Comparison of ENCODE assay signal across 14 mouse cellular contexts in the genomic region with DNA sequence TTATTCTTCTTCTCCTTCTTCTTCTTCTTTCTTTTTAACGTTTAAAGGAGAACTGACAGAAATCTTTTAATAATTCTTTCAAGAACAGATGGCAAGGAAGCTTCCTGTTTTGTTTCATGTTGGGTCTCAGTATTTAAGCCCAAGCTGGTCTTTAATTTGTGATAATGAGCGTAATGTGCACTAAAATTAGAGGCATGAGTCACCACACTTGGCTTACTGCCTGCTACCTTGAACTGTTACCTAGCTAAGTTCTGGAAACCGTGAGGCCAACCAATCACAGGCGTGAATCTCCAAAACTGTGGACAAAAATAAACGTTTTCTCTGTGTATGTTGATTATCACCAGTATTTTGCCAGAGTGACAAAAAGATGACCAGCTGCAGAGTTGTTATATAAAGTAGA. TPM values are rescaled to one million over a fixed set of nuclear protein-coding genes. Genes with fewer than 3 reads are reported as not detected.
DNase-seq lines count a peak whose midpoint lies in the region; ATAC-seq lines count a peak whose summit lies in the region.
"Had no signal": no experiment of that assay in that cellular context is flagged by ENCODE, and none has a peak within 500 bp of the region (broad histone marks: within the 10 kb centered on the region; RNA-seq: fewer than 3 reads in every experiment).

No protein-coding gene starts in this region.

- no peaks in the 10 kb centered on the region for H3K9me3 ChIP-seq in heart, embryonic 14.5 days (ENCODE audit: control insufficient read depth, low read length)
- no peaks in the 10 kb centered on the region for H3K9me3 ChIP-seq in hindbrain, embryonic 16.5 days (ENCODE audit: control insufficient read depth, low read length)
- no peaks in the 10 kb centered on the region for H3K9me3 ChIP-seq in kidney, embryonic 16.5 days (ENCODE audit: low read length)
- H3K9me3 ChIP-seq in midbrain, embryonic 11.5 days (ENCODE audit: control insufficient read depth, low read length), result no peaks in the 10 kb centered on the region
- H3K9me3 ChIP-seq: embryonic facial prominence, embryonic 13.5 days; lung, embryonic 15.5 days had no signal

- ATAC-seq in heart, embryonic 14.5 days (ENCODE audit: insufficient number of reproducible peaks, insufficient read depth, low FRiP score, low read depth), result no peak
- ATAC-seq in hindbrain, embryonic 16.5 days, result no peak
- ATAC-seq in kidney, embryonic 16.5 days (ENCODE audit: low FRiP score, low TSS enrichment), result no peak
- ATAC-seq in midbrain, embryonic 11.5 days (ENCODE audit: low FRiP score), result no peak

- H3K4me1 ChIP-seq in heart, embryonic 14.5 days (ENCODE audit: control insufficient read depth in 2 of 2, insufficient read depth in 2 of 2, low read length in 2 of 2), result peaks cover 0 to 3% of the 10 kb centered on the region in 2 experiments; a peak in 1 of 4 replicates
- no peaks in the 10 kb centered on the region for H3K4me1 ChIP-seq in hindbrain, embryonic 16.5 days (ENCODE audit: control insufficient read depth, insufficient read depth, low read depth, low read length)
- peaks cover 9% of the 10 kb centered on the region; the same call in 1 of the 2 replicates for H3K4me1 ChIP-seq in kidney, embryonic 16.5 days (ENCODE audit: insufficient read depth, low read length)
- no peaks in the 10 kb centered on the region for H3K4me1 ChIP-seq in midbrain, embryonic 11.5 days (ENCODE audit: control insufficient read depth, insufficient read depth, low read length)
- H3K4me1 ChIP-seq: embryonic facial prominence, embryonic 13.5 days; lung, embryonic 15.5 days had no signal

- H3K27me3 ChIP-seq in heart, embryonic 14.5 days (ENCODE audit: control insufficient read depth, insufficient read depth, low read length), result no peaks in the 10 kb centered on the region
- no peaks in the 10 kb centered on the region for H3K27me3 ChIP-seq in hindbrain, embryonic 16.5 days (replicated peaks; ENCODE audit: control insufficient read depth, insufficient read depth, low read length)
- no peaks in the 10 kb centered on the region for H3K27me3 ChIP-seq in kidney, embryonic 16.5 days (ENCODE audit: insufficient read depth, low read length)
- H3K27me3 ChIP-seq in midbrain, embryonic 11.5 days (ENCODE audit: control insufficient read depth, insufficient read depth, low read length), result no peaks in the 10 kb centered on the region
- H3K27me3 ChIP-seq: embryonic facial prominence, embryonic 13.5 days; lung, embryonic 15.5 days had no signal

- 32% methylated on average over 5 of the region's 5 CpGs for WGBS in heart, embryonic 14.5 days
- WGBS in hindbrain, embryonic 16.5 days, result 76% methylated on average over 5 of the region's 5 CpGs
- 72% methylated on average over 5 of the region's 5 CpGs for WGBS in kidney, embryonic 16.5 days
- 72% methylated on average over 5 of the region's 5 CpGs for WGBS in midbrain, embryonic 11.5 days

- H3K4me2 ChIP-seq in heart, embryonic 14.5 days (ENCODE audit: low read length), result peak overlapping the region; percentile 27; the same call in 1 of the 2 replicates
- H3K4me2 ChIP-seq in hindbrain, embryonic 16.5 days (ENCODE audit: low read length), result no peak overlapping the region
- no peak overlapping the region for H3K4me2 ChIP-seq in kidney, embryonic 16.5 days (replicated peaks; ENCODE audit: low read depth, low read length)
- no peak overlapping the region for H3K4me2 ChIP-seq in midbrain, embryonic 11.5 days
- H3K4me2 ChIP-seq: embryonic facial prominence, embryonic 13.5 days; lung, embryonic 15.5 days had no signal

- peaks cover 27% of the 10 kb centered on the region for H3K36me3 ChIP-seq in heart, embryonic 14.5 days (ENCODE audit: control insufficient read depth, insufficient read depth, low read length)
- H3K36me3 ChIP-seq in hindbrain, embryonic 16.5 days (ENCODE audit: control insufficient read depth, insufficient read depth, low read length), result no peaks in the 10 kb centered on the region
- H3K36me3 ChIP-seq in kidney, embryonic 16.5 days (ENCODE audit: insufficient read depth, low read length), result 0 out of 2 replicates have a peak, but pooled peaks cover 2% of the 10 kb centered on the region
- no peaks in the 10 kb centered on the region for H3K36me3 ChIP-seq in midbrain, embryonic 11.5 days (ENCODE audit: control insufficient read depth, insufficient read depth, low read length)
- H3K36me3 ChIP-seq: embryonic facial prominence, embryonic 13.5 days; lung, embryonic 15.5 days had no signal

- peak; percentile 71 for DNase-seq in heart, adult 8-10 months (ENCODE audit: low spot score)
- DNase-seq in heart, postnatal 25 days (ENCODE audit: low spot score), result no peak
- peak; percentile 62 for DNase-seq in MN1 (ENCODE audit: low spot score)
- peak; percentile 89 for DNase-seq in brain, adult 2 months (ENCODE audit: low read depth, low spot score)
- no peak for DNase-seq in midbrain, embryonic 11.5 days (ENCODE audit: low spot score, missing footprints)
- DNase-seq: right cerebral cortex, postnatal 4 days; thymus, postnatal 4 days had no signal

- intact Hi-C loops in heart, postnatal 25 days (cut with DNase I), result loop anchor here (5.0 kb wide), 1 partner anchor 339 kb away; no protein-coding TSS in a partner anchor

- peak overlapping the region; percentile 34 to 73; a peak in 3 of 4 replicates for H3K27ac ChIP-seq in heart, embryonic 14.5 days (replicated peaks in 1 of 2; ENCODE audit: control insufficient read depth in 1 of 2, insufficient read depth in 1 of 2, low read depth in 2 of 2, low read length in 2 of 2)
- no peak overlapping the region for H3K27ac ChIP-seq in hindbrain, embryonic 16.5 days (ENCODE audit: low read depth, low read length)
- H3K27ac ChIP-seq in kidney, embryonic 16.5 days (ENCODE audit: low read length), result no peak overlapping the region
- no peak overlapping the region for H3K27ac ChIP-seq in midbrain, embryonic 11.5 days (ENCODE audit: low read depth, low read length)
- H3K27ac ChIP-seq: embryonic facial prominence, embryonic 13.5 days; kidney, postnatal 0 days; lung, embryonic 15.5 days had no signal

- H3K9ac ChIP-seq in heart, embryonic 14.5 days (ENCODE audit: low read length), result peak overlapping the region; percentile 5; the same call in 1 of the 2 replicates
- no peak overlapping the region for H3K9ac ChIP-seq in hindbrain, embryonic 16.5 days (ENCODE audit: low read depth, low read length)
- no peak overlapping the region for H3K9ac ChIP-seq in kidney, embryonic 16.5 days (replicated peaks; ENCODE audit: low read length)
- H3K9ac ChIP-seq in midbrain, embryonic 11.5 days (ENCODE audit: low read length), result no peak overlapping the region
- H3K9ac ChIP-seq: embryonic facial prominence, embryonic 13.5 days; lung, embryonic 15.5 days had no signal

- H3K4me3 ChIP-seq in heart, embryonic 14.5 days (ENCODE audit: control insufficient read depth in 1 of 2, insufficient read depth in 1 of 2, low read depth in 1 of 2, low read length in 2 of 2), result no peak overlapping the region
- no peak overlapping the region for H3K4me3 ChIP-seq in hindbrain, embryonic 16.5 days (ENCODE audit: low read length)
- H3K4me3 ChIP-seq in kidney, embryonic 16.5 days (ENCODE audit: low read length), result no peak overlapping the region
- no peak overlapping the region for H3K4me3 ChIP-seq in midbrain, embryonic 11.5 days (ENCODE audit: low read depth, low read length)
- H3K4me3 ChIP-seq: embryonic facial prominence, embryonic 13.5 days; lung, embryonic 15.5 days; myocyte had no signal

RNA-seq across cellular contexts. Expression of a gene that starts 21.5 kb away (rescaled TPM):
- total RNA-seq in heart, adult 8-10 months (2022), result not detected
- not detected for total RNA-seq in heart, postnatal 25 days (2021)
- polyA plus RNA-seq in heart, embryonic 14.5 days (2014; fragmentation: Nextera tagmentation; extraction: Ambion mirVana), result not detected in 2 replicates
- not detected in 2 replicates for polyA plus RNA-seq in hindbrain, embryonic 16.5 days (2015; fragmentation: Nextera tagmentation; extraction: Ambion mirVana)
- 0.18 and 0.20 TPM in 2 replicates for polyA plus RNA-seq in kidney, embryonic 16.5 days (2015; fragmentation: Nextera tagmentation; extraction: Ambion mirVana)
- not detected in 2 replicates for polyA plus RNA-seq in midbrain, embryonic 11.5 days (2014; fragmentation: Nextera tagmentation; extraction: Ambion mirVana)
- polyA plus RNA-seq: embryonic facial prominence, embryonic 13.5 days had no signal

RNA-seq across cellular contexts. Expression of a gene that starts 23.0 kb away (rescaled TPM):
- total RNA-seq in heart, adult 8-10 months (2022), result 10 to 100 TPM; 26.5 to 30.0 (median 27.4) TPM
- 10 to 100 TPM; 25.2 to 29.6 TPM for total RNA-seq in heart, postnatal 25 days (2021)
- 4.1 and 5.4 TPM in 2 replicates for polyA plus RNA-seq in heart, embryonic 14.5 days (2014; fragmentation: Nextera tagmentation; extraction: Ambion mirVana)
- 2.9 and 3.1 TPM in 2 replicates for polyA plus RNA-seq in hindbrain, embryonic 16.5 days (2015; fragmentation: Nextera tagmentation; extraction: Ambion mirVana)
- polyA plus RNA-seq in kidney, embryonic 16.5 days (2015; fragmentation: Nextera tagmentation; extraction: Ambion mirVana), result 6.2 and 7.9 TPM in 2 replicates
- 1.1 TPM in 2 replicates for polyA plus RNA-seq in midbrain, embryonic 11.5 days (2014; fragmentation: Nextera tagmentation; extraction: Ambion mirVana)

RNA-seq across cellular contexts. Expression of a gene that starts 47.4 kb away (rescaled TPM):
- total RNA-seq in heart, adult 8-10 months (2022), result 10 to 100 TPM; 53.8 to 58.9 (median 56.7) TPM
- total RNA-seq in heart, postnatal 25 days (2021), result 10 to 100 TPM; 51.4 to 52.3 TPM
- polyA plus RNA-seq in heart, embryonic 14.5 days (2014; fragmentation: Nextera tagmentation; extraction: Ambion mirVana), result 48.4 and 53.9 TPM in 2 replicates
- 68.4 and 71.7 TPM in 2 replicates for polyA plus RNA-seq in hindbrain, embryonic 16.5 days (2015; fragmentation: Nextera tagmentation; extraction: Ambion mirVana)
- 62.2 and 62.3 TPM in 2 replicates for polyA plus RNA-seq in kidney, embryonic 16.5 days (2015; fragmentation: Nextera tagmentation; extraction: Ambion mirVana)
- polyA plus RNA-seq in midbrain, embryonic 11.5 days (2014; fragmentation: Nextera tagmentation; extraction: Ambion mirVana), result 61.8 and 64.7 TPM in 2 replicates

Comparison
In these comparisons a context has a peak if more than half of its experiments do, and no peak if none do; other contexts are left out.
1. DNase-seq: peak in heart, adult 8-10 months (single experiment), MN1 (single experiment) and brain, adult 2 months (single experiment); none in heart, postnatal 25 days (single experiment) and midbrain, embryonic 11.5 days (single experiment).
2. H3K27ac ChIP-seq: peak in heart, embryonic 14.5 days (2 of 2); none in hindbrain, embryonic 16.5 days (single experiment), kidney, embryonic 16.5 days (single experiment) and midbrain, embryonic 11.5 days (single experiment).